Mouse (Mus musculus): ENCODE measurements around the gene Sirpa.
A peak's percentile ranks its signal among the peaks of the same experiment; 100 is the strongest.

Sirpa gene

GRCm38 (mm10) chr2:129606269-129606668, 13.6 kb downstream of the Sirpa start:
- no peak for DNase-seq (ENCODE audit: low spot score in 2 of 2)

- no peak for DNase-seq (ENCODE audit: low spot score in 2 of 2)
These were observed 14.3 kb downstream of the Sirpa start for GRCm38 (mm10) chr2:129606899-129607298.

GRCm38 (mm10) chr2:129613971-129614370, 21.3 kb downstream of the Sirpa start:
- DNase-seq (ENCODE audit: low spot score in 2 of 2): no peak

GRCm38 (mm10) chr2:129614482-129615185, 22.0 kb downstream of the Sirpa start:
- DNase-seq (ENCODE audit: low spot score in 2 of 2): no peak

GRCm38 (mm10) chr2:129620148-129620547, 27.5 kb downstream of the Sirpa start:
- DNase-seq (ENCODE audit: low spot score in 2 of 2): peak; percentile 2 to 3

GRCm38 (mm10) chr2:129620881-129621280, 28.2 kb downstream of the Sirpa start:
- DNase-seq (ENCODE audit: low spot score in 2 of 2): no peak

GRCm38 (mm10) chr2:129621654-129622490, 29.2 kb downstream of the Sirpa start:
- DNase-seq (ENCODE audit: low spot score in 2 of 2): peak; percentile 4 to 5

GRCm38 (mm10) chr2:129622918-129623317, 30.3 kb downstream of the Sirpa start:
- peak in 1 of 2 experiments; percentile 2 for DNase-seq (ENCODE audit: low spot score in 2 of 2)

- peak in 1 of 2 experiments; percentile 29 for DNase-seq (ENCODE audit: low spot score in 2 of 2)
These were observed 31.1 kb downstream of the Sirpa start for GRCm38 (mm10) chr2:129623771-129624170.

GRCm38 (mm10) chr2:129624246-129624918, 31.7 kb downstream of the Sirpa start:
- DNase-seq (ENCODE audit: low spot score in 2 of 2): peak in 1 of 2 experiments; percentile 19

GRCm38 (mm10) chr2:129624956-129625355, 32.3 kb downstream of the Sirpa start:
- DNase-seq (ENCODE audit: low spot score in 2 of 2): peak in 1 of 2 experiments; percentile 5

GRCm38 (mm10) chr2:129625845-129626244, 33.2 kb downstream of the Sirpa start:
- no peak for DNase-seq (ENCODE audit: low spot score in 2 of 2)

- no peak for DNase-seq (ENCODE audit: low spot score in 2 of 2)
These were observed 34.0 kb downstream of the Sirpa start for GRCm38 (mm10) chr2:129626621-129627061.

GRCm38 (mm10) chr2:129627133-129627532, 34.5 kb downstream of the Sirpa start:
- DNase-seq (ENCODE audit: low spot score in 2 of 2): no peak

GRCm38 (mm10) chr2:129627811-129628210, 35.2 kb downstream of the Sirpa start:
- DNase-seq (ENCODE audit: low spot score in 2 of 2): peak in 1 of 2 experiments; percentile 45

GRCm38 (mm10) chr2:129628456-129629185, 36.0 kb downstream of the Sirpa start:
- DNase-seq (ENCODE audit: low spot score in 2 of 2): peak in 1 of 2 experiments; percentile 4

GRCm38 (mm10) chr2:129629786-129630531, 37.3 kb downstream of the Sirpa start:
- DNase-seq (ENCODE audit: low spot score in 2 of 2): peak in 1 of 2 experiments; percentile 5

- DNase-seq (ENCODE audit: low spot score in 2 of 2): peak in 1 of 2 experiments; percentile 2
These were observed 37.9 kb downstream of the Sirpa start for GRCm38 (mm10) chr2:129630532-129630886.

- DNase-seq (ENCODE audit: low spot score in 2 of 2): peak in 1 of 2 experiments; percentile 6
These were observed 38.5 kb downstream of the Sirpa start for GRCm38 (mm10) chr2:129630978-129631660.

GRCm38 (mm10) chr2:129632324-129632723, 39.7 kb downstream of the Sirpa start:
- peak in 1 of 2 experiments; percentile 2 for DNase-seq (ENCODE audit: low spot score in 2 of 2)

Data from frontal cortex, postnatal 14 days (tissue).